Mouse (Mus musculus): ENCODE measurements around the gene Bckdhb.

GRCm38 (mm10) chr9:84106438-84106837 is 181.5 kb downstream of the Bckdhb start:
- TF ChIP-seq CTCF (IDR thresholded peaks at IDR 0.05; ENCODE audit: borderline replicate concordance, extremely low read depth, insufficient read depth, insufficient read length) (no peak), POLR2A (IDR thresholded peaks at IDR 0.05; ENCODE audit: borderline replicate concordance, extremely low read depth, insufficient read depth, insufficient read length, poor library complexity, severe bottlenecking) (no peak)
